Mouse (Mus musculus) gastrocnemius, postnatal 25 days (tissue): ENCODE results near the gene F830045P16Rik. TPM values are rescaled to one million over a fixed set of nuclear protein-coding genes. Genes with fewer than 3 reads are reported as not detected.
A peak's percentile ranks its signal among the peaks of the same experiment; 100 is the strongest.

Source experiments
- DNase-seq: peaks from one replicate; pipeline ENCODE4 v3.0.0; 2022
- long read RNA-seq, 2 experiments: library from polyadenylated mRNA; stranded (forward); transcript quantifications; one replicate each; pipeline ENCODE4 v2.0.0; 2021
- total RNA-seq, 2 experiments: library from RNA; stranded (reverse); gene quantifications; 1 replicate in 1 of 2; 2 replicates in 1 of 2; pipeline ENCODE4 v1.2.3; 2021

Gene F830045P16Rik
- total RNA-seq, result not detected
- long read RNA-seq, experiment 1, result 0 reads
- long read RNA-seq, experiment 2, result 0 reads

- DNase-seq, result no peak
Measured at GRCm38 (mm10) chr2:129536377-129536776, at the start of gene F830045P16Rik. Gene F830045P16Rik, minus strand, starts transcription at chr2:129536602.

DNA sequence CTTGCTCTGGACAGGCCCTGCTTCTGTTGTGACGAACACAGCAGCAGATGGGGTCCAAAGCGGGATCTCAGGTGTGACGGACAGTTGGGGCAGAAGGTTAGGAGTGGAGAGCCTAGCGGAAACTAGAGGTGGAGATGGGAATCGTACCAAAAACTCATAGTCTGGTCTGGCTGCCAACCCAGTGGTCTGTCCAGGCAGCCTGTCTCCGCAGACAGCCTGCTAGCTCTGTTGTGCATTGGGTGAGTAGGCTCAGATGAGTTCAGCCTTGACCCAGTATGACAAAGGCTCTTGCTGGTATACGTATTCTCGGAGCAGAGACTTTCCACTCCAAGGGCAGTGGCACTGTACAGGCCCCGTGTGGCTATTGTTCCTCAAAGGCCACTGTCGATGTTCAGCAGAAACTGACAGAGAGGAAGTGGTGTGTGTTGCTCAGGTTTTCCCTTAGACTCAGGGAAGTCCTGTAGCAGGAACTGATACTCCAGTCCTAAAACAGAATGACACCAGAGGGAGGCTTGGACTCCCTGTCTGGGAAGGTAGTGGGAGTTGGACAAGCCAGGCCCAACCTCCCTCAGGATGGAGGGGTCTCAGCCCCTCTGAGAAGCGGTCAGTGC is 49.6 kb upstream of the F830045P16Rik start:
- no peak for DNase-seq

DNA sequence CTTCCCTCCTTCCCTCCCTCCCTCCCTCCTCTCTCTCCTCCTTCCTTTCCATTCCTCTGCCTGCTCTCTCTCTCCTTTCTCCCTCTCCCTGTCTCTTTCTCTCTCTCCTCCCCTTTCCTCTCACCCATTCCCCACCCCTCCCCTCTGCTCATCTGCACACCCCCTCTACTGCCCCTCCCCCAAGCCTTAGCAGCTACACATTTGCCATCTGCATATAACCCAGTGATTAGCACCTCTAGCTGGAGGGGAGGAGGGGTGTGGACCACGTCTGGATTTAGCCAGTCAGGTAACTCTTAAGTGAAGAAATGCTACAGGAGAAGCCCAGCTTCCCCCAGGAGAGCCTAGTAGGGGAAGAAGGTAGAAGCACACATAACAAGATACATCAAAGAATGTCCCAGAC is 48.5 kb upstream of the F830045P16Rik start:
- no peak for DNase-seq

- no peak for DNase-seq
Measured at GRCm38 (mm10) chr2:129582261-129582660, 45.9 kb upstream of the F830045P16Rik start.

- no peak for DNase-seq
Measured at GRCm38 (mm10) chr2:129581826-129582225, 45.4 kb upstream of the F830045P16Rik start.

DNA sequence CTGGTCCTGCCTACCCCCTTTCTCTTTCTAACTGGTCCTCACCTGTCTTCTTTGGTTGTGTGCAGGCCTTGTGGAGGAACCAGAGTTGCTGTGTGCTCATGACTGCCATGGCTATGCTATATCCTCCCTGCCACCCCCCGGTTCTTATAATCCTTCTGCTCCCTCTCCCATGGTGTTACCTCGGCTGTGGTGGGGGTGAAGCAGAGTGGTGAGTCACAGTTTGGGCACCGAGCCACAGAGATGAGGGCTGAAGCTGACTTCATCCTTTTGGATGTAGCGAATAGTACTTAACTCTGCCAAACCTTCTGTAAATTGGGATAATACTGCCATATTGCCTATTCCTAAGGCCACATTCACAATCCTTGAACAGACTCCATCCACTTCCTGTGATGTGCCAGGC is 44.3 kb upstream of the F830045P16Rik start:
- peak; percentile 33 for DNase-seq

- DNase-seq, result no peak
Measured at GRCm38 (mm10) chr2:129576611-129577447, 40.4 kb upstream of the F830045P16Rik start.

DNA sequence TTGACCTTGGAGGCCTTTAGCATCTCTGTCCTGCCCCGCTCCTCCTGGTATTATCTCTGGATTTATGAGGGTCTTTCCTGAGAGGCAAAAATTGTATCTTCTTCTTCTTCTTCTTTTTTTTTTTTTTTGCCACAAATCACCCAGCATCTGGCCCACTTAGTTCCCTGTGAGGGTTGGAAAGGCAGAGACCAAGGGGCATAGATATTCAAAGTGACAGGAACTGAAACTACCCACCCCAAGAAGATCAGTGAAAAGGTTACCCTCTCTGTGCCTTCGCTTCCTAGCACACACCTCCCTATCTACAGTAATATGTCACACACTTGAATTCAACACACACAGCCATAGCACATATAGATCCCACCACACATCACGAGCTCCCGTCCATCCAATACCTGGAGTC is 38.7 kb upstream of the F830045P16Rik start:
- no peak for DNase-seq

- DNase-seq, result no peak
Measured at GRCm38 (mm10) chr2:129574395-129575046, 38.1 kb upstream of the F830045P16Rik start.

DNA sequence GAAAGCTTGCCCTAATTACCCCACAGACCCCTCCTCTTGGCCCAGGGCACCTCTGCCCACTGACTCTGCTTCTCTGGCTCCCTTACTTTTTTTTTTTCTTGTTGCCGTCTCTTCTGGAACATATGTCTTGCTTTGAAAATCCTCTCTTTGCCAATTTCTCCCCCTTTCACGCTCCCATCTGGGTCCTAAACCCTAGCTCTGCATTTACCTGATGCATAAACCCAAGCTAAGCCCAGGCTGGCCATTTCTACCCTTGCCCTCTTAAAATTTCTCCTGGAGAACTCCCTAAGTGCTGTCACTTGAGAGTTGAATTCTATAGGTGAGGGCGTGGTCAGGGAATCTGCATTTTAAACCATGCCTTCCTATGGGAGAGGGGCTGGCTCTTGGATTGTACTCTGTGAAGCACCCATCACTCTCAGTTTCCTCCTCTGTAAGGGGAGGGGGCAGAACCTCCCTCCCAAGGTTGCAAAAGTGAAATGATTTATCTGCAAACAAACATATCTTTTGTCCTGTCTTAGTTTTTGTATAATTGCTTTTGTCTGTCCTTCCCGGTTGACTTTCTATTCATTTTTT is 37.4 kb upstream of the F830045P16Rik start:
- DNase-seq, result no peak

GRCm38 (mm10) chr2:129569556-129569955 is 33.2 kb upstream of the F830045P16Rik start:
- DNase-seq, result no peak

- no peak for DNase-seq
Measured at GRCm38 (mm10) chr2:129569120-129569519, 32.7 kb upstream of the F830045P16Rik start.

DNA sequence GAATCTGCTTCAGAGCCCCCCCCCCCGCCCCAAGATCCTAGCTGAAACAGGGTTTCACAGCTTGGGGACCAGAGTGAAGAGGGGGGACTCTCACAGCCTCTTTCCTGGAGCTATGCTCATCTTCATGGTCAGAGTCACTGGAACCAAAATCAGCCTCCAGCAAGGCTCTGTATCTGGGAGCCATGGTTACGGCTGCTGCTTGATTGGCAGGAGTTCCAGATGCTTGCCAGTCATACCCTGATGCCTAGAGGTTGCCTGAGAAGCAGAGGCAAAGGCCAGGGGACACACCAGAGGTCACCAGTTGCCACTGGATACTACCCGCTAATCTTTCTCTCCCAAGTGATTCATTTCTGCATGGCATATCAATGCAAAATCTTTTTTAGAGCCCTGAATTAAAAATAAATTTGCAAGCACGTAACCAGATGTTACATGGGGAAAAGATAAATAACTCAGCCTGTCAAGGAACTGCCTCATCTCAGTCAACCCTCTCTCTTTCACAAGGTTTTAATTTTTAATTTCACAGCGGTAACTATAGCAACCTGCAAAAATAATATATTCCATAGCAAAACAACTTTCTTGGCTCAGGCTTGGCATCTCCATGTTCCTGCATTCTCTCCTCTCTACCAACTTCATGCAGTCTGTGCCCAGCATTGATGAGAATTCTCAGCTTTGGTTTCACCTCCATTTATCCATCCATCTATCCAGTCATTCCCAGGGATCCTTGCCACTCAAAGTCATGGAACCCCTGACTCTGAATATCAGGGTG is 27.7 kb upstream of the F830045P16Rik start:
- DNase-seq, result no peak

DNA sequence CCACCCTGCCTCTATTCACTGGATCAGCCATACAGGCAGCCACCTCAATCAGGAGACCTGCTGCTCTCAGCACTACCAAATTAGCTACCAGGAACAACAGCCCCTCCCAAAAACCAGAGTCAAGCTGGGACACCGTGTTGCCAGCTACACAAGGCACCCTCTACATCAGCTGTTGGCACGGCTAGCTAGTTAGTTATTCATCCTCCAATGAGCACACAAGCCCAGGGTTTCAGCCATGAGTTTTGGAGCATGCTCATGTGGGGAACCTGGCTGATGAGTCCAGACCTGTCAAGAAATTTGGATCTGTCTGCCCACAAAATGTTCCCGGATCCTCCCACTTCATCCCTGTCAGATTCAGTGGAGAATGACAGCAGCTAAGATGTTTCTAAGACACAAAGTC is 25.4 kb upstream of the F830045P16Rik start:
- no peak for DNase-seq

DNA sequence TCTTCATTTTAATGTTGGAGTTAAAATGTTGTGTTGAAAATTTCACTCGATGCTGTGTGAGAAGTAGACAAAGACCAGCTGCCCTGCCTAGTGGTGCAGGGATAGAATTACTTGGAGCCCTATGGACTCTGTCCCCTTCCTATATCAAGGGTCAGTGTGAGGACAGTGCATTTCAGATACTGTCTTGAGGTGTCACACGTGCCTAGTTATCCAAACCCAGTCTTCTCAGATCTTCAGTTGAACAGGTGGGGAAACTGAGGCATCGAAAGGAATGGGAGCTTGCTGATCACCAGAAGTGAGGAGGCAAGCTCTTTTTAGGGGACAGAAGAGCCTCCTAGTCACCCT is 22.4 kb upstream of the F830045P16Rik start:
- DNase-seq, result no peak

DNA sequence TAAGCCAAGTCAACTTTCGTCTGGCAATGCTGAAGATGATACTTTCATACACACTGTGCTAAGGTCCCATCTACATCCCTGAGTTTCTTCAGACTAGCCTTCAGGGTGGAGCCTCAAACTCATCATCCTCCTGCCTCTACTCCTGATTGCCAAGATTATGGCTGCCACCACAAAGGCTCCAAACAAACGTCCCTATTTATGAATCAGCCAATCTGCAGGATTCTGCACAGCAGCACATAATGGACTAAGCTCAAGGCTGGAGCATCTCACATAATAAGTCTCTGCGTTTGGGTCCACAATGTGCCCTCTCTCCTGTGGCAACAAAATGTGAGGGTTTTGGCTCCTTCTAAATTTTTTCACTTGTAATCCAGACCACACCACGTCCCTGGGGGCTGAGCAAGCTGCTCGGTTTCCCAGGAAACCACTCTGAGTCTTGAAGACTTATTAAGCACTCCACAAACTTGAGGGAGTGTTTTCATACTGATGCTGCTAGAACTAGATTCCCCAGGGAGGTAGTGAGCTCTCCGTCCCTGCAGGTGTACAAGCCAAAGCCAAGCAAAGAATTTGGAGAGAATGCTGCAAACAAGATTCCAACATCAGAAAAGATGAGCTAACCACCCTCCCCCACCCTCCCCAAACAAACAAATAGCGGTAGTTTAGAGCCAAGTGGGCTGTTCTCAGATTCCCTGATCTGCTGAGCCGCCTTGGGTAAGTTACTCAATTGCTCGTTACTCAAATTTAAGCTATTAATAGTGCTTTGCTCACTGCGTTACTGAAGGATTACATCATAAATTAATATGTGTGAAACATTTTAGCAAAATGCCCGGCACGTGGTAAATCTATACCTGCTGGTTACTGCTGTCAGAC is 21.8 kb upstream of the F830045P16Rik start:
- peak; percentile 60 for DNase-seq

- DNase-seq, result no peak
Measured at GRCm38 (mm10) chr2:129556081-129556480, 19.7 kb upstream of the F830045P16Rik start.

- DNase-seq, result no peak
Measured at GRCm38 (mm10) chr2:129550781-129551180, 14.4 kb upstream of the F830045P16Rik start.

- DNase-seq, result peak; percentile 39
Measured at GRCm38 (mm10) chr2:129549537-129550135, 13.2 kb upstream of the F830045P16Rik start.

DNA sequence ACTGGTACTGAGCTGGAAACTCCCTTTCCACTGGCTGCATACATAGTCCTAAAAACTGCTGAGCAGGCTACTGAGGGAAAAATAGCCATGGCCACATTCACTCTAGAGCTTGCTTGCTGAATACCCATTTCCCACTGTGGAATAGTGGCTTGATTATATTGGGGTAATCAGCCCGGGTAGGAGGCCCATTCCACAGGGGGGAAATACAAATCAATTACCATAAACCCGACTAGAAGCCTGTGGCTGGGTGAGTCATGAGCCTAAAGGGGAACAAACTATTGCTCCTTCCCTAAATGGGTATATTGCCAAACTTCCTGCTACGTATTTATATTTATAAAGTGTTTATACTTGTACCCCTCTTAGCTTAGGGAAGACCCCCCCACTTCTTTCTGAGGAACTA is 10.4 kb upstream of the F830045P16Rik start:
- no peak for DNase-seq

GRCm38 (mm10) chr2:129545596-129545995 is 9.2 kb upstream of the F830045P16Rik start:
- no peak for DNase-seq
